ENCODE assay signal across 14 mouse cellular contexts in the genomic region with DNA sequence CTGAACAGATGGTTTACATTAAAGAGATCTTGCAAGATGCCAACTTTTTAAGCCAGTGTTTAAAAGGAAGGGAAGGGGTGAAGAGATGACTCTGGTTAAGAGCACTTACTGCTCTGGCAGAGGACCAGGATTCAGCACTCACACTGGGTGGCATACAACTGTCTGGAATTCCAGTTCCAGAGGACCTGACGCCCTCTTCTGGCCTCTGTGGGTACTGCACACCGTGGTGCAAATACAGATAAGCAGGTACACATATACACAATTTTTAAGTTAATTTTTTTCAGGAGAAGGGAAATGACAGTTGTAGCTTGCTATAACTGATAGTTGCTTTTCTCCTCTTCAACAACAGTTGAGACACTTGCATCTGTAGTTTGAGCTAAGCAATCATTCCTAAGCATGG. TPM values are rescaled to one million over a fixed set of nuclear protein-coding genes. Genes with fewer than 3 reads are reported as not detected.
DNase-seq lines count a peak whose midpoint lies in the region; ATAC-seq and TF ChIP-seq lines count a peak whose summit lies in the region.
"Had no signal": no experiment of that assay in that cellular context is flagged by ENCODE, and none has a peak within 500 bp of the region (broad histone marks: within the 10 kb centered on the region; RNA-seq: fewer than 3 reads in every experiment).

No protein-coding gene starts in this region.

- no peaks in the 10 kb centered on the region for H3K27me3 ChIP-seq in lung, embryonic 14.5 days (ENCODE audit: insufficient read depth, low read length)
- H3K27me3 ChIP-seq in ES-Bruce4 (ENCODE audit: control insufficient read depth, insufficient read depth, low read length, poor library complexity, severe bottlenecking) = no peaks in the 10 kb centered on the region
- H3K27me3 ChIP-seq in embryonic facial prominence, embryonic 10.5 days (replicated peaks; ENCODE audit: low read depth, poor library complexity, severe bottlenecking) = no peaks in the 10 kb centered on the region
- H3K27me3 ChIP-seq: heart, embryonic 13.5 days; lung, embryonic 15.5 days; midbrain, embryonic 13.5 days had no signal

- H3K9me3 ChIP-seq in lung, embryonic 14.5 days (ENCODE audit: low read depth, low read length) = no peaks in the 10 kb centered on the region
- no peaks in the 10 kb centered on the region; the same call in 1 of the 2 replicates for H3K9me3 ChIP-seq in ES-Bruce4 (replicated peaks; ENCODE audit: control insufficient read depth, insufficient read depth, low read length, poor library complexity, severe bottlenecking)
- no peaks in the 10 kb centered on the region for H3K9me3 ChIP-seq in embryonic facial prominence, embryonic 10.5 days
- H3K9me3 ChIP-seq: heart, embryonic 13.5 days; lung, embryonic 15.5 days; midbrain, embryonic 13.5 days had no signal

- no peak overlapping the region for H3K4me3 ChIP-seq in lung, embryonic 14.5 days (ENCODE audit: low read depth, low read length)
- H3K4me3 ChIP-seq in ES-Bruce4 (ENCODE audit: low read depth, low read length) = no peak overlapping the region
- no peak overlapping the region for H3K4me3 ChIP-seq in embryonic facial prominence, embryonic 10.5 days
- H3K4me3 ChIP-seq: heart, embryonic 13.5 days; lung, embryonic 15.5 days; midbrain, embryonic 13.5 days had no signal

- 69% methylated on average over 2 of the region's 2 CpGs for WGBS in lung, embryonic 14.5 days
- WGBS in embryonic facial prominence, embryonic 10.5 days = 75% methylated on average over 2 of the region's 2 CpGs

- no peak overlapping the region for H3K27ac ChIP-seq in lung, embryonic 14.5 days (ENCODE audit: low read depth)
- H3K27ac ChIP-seq in ES-Bruce4 (ENCODE audit: insufficient read depth, low read length) = no peak overlapping the region
- no peak overlapping the region for H3K27ac ChIP-seq in embryonic facial prominence, embryonic 10.5 days (replicated peaks)
- H3K27ac ChIP-seq: heart, embryonic 13.5 days; lung, embryonic 15.5 days; midbrain, embryonic 13.5 days had no signal

- no peaks in the 10 kb centered on the region for H3K4me1 ChIP-seq in lung, embryonic 14.5 days (ENCODE audit: insufficient read depth)
- H3K4me1 ChIP-seq in ES-Bruce4 (ENCODE audit: control insufficient read depth, insufficient read depth, low read length) = no peaks in the 10 kb centered on the region
- no peaks in the 10 kb centered on the region for H3K4me1 ChIP-seq in embryonic facial prominence, embryonic 10.5 days
- H3K4me1 ChIP-seq: heart, embryonic 13.5 days; lung, embryonic 15.5 days; midbrain, embryonic 13.5 days had no signal

- no peak for TF ChIP-seq POLR2A in ES-Bruce4 (IDR thresholded peaks at IDR 0.05; ENCODE audit: insufficient read depth, low read length)

- ATAC-seq in lung, embryonic 14.5 days (ENCODE audit: insufficient read depth) = no peak
- ATAC-seq: midbrain, embryonic 13.5 days had no signal

- no peak for TF ChIP-seq EP300 in ES-Bruce4 (IDR thresholded peaks at IDR 0.05; ENCODE audit: insufficient read depth, low read depth, low read length)

- H3K4me2 ChIP-seq in lung, embryonic 14.5 days = no peak overlapping the region
- H3K4me2 ChIP-seq: heart, embryonic 13.5 days; lung, embryonic 15.5 days; midbrain, embryonic 13.5 days had no signal

- H3K9ac ChIP-seq in lung, embryonic 14.5 days = no peak overlapping the region
- H3K9ac ChIP-seq in ES-Bruce4 (ENCODE audit: low read depth, poor library complexity, severe bottlenecking) = no peak overlapping the region
- H3K9ac ChIP-seq: heart, embryonic 13.5 days; lung, embryonic 15.5 days; midbrain, embryonic 13.5 days had no signal

- DNase-seq in heart, postnatal 4 days = peak; percentile 29
- DNase-seq in heart, postnatal 14 days = no peak
- no peak for DNase-seq in lung, embryonic 14.5 days
- DNase-seq in lung, postnatal 14 days = no peak
- peak; percentile 2 for DNase-seq in induced T-regulatory cell, adult 2 months (ENCODE audit: low read depth)
- no peak for DNase-seq in ovary, postnatal 10 days (ENCODE audit: low spot score)
- DNase-seq in embryonic facial prominence, embryonic 10.5 days (ENCODE audit: low spot score) = no peak
- DNase-seq: adrenal gland, postnatal 10 days; gastrocnemius, postnatal 36 days; thymus, adult 18-20 months had no signal

- intact Hi-C loops in heart, postnatal 14 days (cut with DNase I) = no loop called here

- TF ChIP-seq CTCF in lung, embryonic 14.5 days (IDR thresholded peaks at IDR 0.05; ENCODE audit: low read depth) = peak; percentile 34
- peak; percentile 16 for TF ChIP-seq CTCF in ES-Bruce4 (IDR thresholded peaks at IDR 0.05; ENCODE audit: low read depth, low read length)

- H3K36me3 ChIP-seq in lung, embryonic 14.5 days (ENCODE audit: insufficient read depth) = no peaks in the 10 kb centered on the region
- H3K36me3 ChIP-seq in ES-Bruce4 (ENCODE audit: control insufficient read depth, insufficient read depth, low read length, poor library complexity, severe bottlenecking) = no peaks in the 10 kb centered on the region
- no peaks in the 10 kb centered on the region for H3K36me3 ChIP-seq in embryonic facial prominence, embryonic 10.5 days (replicated peaks)
- H3K36me3 ChIP-seq: lung, embryonic 15.5 days; midbrain, embryonic 13.5 days had no signal

RNA-seq across cellular contexts. Expression of gene Polr2m, which starts 44.2 kb away (rescaled TPM):
- 100 to 1,000 TPM; 299 to 302 TPM for total RNA-seq in heart, postnatal 4 days (2021)
- total RNA-seq in heart, postnatal 14 days (2021) = 100 to 1,000 TPM; 258 to 261 TPM
- 348 and 373 TPM in 2 replicates for polyA plus RNA-seq in lung, embryonic 14.5 days (2014; fragmentation: Nextera tagmentation; extraction: Ambion mirVana)
- 200 and 203 TPM in 2 replicates for polyA plus RNA-seq in ES-Bruce4 (2011; ENCODE audit: insufficient read depth, insufficient read length, low read depth, missing spikeins)
- 582 and 585 TPM in 2 replicates for polyA plus RNA-seq in embryonic facial prominence, embryonic 10.5 days (2016; fragmentation: Nextera tagmentation; extraction: Ambion mirVana)

Comparison
In these comparisons a context has a peak if more than half of its experiments do, and no peak if none do; other contexts are left out.
1. DNase-seq: peak in heart, postnatal 4 days (single experiment) and induced T-regulatory cell, adult 2 months (single experiment); none in heart, postnatal 14 days (0 of 2), lung, embryonic 14.5 days (single experiment), lung, postnatal 14 days (single experiment), ovary, postnatal 10 days (single experiment) and embryonic facial prominence, embryonic 10.5 days (single experiment).